Comparison of ENCODE assay signal across 11 mouse cellular contexts in the genomic region with DNA sequence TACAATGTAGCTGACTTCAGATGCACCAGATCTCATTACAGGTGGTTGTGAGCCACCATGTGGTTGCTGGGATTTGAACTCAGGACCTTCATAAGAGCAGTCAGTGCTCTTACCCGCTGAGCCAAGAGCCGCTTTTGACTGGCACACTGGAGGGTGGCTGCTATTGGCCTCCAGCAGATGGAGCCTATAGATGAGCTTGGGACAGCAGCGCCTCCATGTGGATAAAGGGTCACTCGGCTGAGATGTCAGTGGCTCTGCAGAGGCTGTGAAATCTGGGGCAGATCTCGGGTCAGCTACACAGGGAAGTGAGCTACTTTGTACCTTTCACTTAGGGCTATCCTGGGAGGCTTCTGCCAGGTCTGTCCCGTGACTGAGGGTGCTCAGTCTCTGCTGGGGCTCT. TPM values are rescaled to one million over a fixed set of nuclear protein-coding genes. Genes with fewer than 3 reads are reported as not detected.
DNase-seq lines count a peak whose midpoint lies in the region; ATAC-seq and TF ChIP-seq lines count a peak whose summit lies in the region.
"Had no signal": no experiment of that assay in that cellular context is flagged by ENCODE, and none has a peak within 500 bp of the region (broad histone marks: within the 10 kb centered on the region; RNA-seq: fewer than 3 reads in every experiment).

No protein-coding gene starts in this region.

- H3K9ac ChIP-seq in liver, embryonic 14.5 days (replicated peaks) = no peak overlapping the region
- H3K9ac ChIP-seq: lung, embryonic 15.5 days had no signal

- 18% methylated on average over 6 of the region's 6 CpGs for WGBS in liver, embryonic 14.5 days (ENCODE audit: insufficient replicate concordance)

- no peaks in the 10 kb centered on the region for H3K36me3 ChIP-seq in liver, embryonic 14.5 days (replicated peaks; ENCODE audit: control insufficient read depth, insufficient read depth, low read depth)

- ATAC-seq in liver, embryonic 14.5 days (ENCODE audit: insufficient read depth) = no peak

- no peak overlapping the region for H3K27ac ChIP-seq in liver, embryonic 14.5 days
- H3K27ac ChIP-seq: lung, embryonic 15.5 days had no signal

- H3K27me3 ChIP-seq in liver, embryonic 14.5 days (ENCODE audit: control insufficient read depth, insufficient read depth, low read length) = no peaks in the 10 kb centered on the region
- H3K27me3 ChIP-seq: lung, embryonic 15.5 days had no signal

- no peaks in the 10 kb centered on the region for H3K9me3 ChIP-seq in liver, embryonic 14.5 days (ENCODE audit: control insufficient read depth, low read length)
- H3K9me3 ChIP-seq: lung, embryonic 15.5 days had no signal

- TF ChIP-seq EP300 in liver, embryonic 14.5 days (IDR thresholded peaks at IDR 0.05; ENCODE audit: low read depth) = no peak

- no peak overlapping the region for H3K4me2 ChIP-seq in liver, embryonic 14.5 days (ENCODE audit: low read depth)
- H3K4me2 ChIP-seq: lung, embryonic 15.5 days had no signal

- intact Hi-C loops in gastrocnemius, postnatal 14 days (cut with DNase I; ENCODE audit: low total_unique reads) = no loop called here

- peak; percentile 74 for TF ChIP-seq CTCF in liver, embryonic 14.5 days (IDR thresholded peaks at IDR 0.05; ENCODE audit: low read depth)

- peaks cover 6 to 7% of the 10 kb centered on the region in 2 experiments; a peak in 2 of 4 replicates for H3K4me1 ChIP-seq in liver, embryonic 14.5 days (replicated peaks; ENCODE audit: control insufficient read depth in 2 of 2, insufficient read depth in 2 of 2, low read length in 1 of 2)
- H3K4me1 ChIP-seq: lung, embryonic 15.5 days had no signal

- H3K4me3 ChIP-seq in liver, embryonic 14.5 days (ENCODE audit: insufficient read depth in 1 of 2, low read depth in 2 of 2, low read length in 2 of 2) = no peak overlapping the region
- H3K4me3 ChIP-seq: lung, embryonic 15.5 days had no signal

- DNase-seq in kidney, postnatal 10 days = peak; percentile 48
- no peak for DNase-seq in kidney, adult 8-10 months
- DNase-seq in ES-CJ7 (ENCODE audit: low read depth, low spot score) (peak; percentile 88), ZHBTc4 (ENCODE audit: low read depth, low spot score) (peak; percentile 87)
- peak in 1 of 3 experiments; percentile 20 for DNase-seq in liver, embryonic 14.5 days (ENCODE audit: low read depth in 3 of 3, low spot score in 3 of 3)
- no peak for DNase-seq in gastrocnemius, postnatal 14 days
- DNase-seq in gastrocnemius, adult 8-10 months (ENCODE audit: low spot score in 2 of 2) = no peak
- no peak for DNase-seq in c-Kit-positive CD71-positive TER-119-positive erythroid progenitor cells, embryonic 14.5 days (ENCODE audit: low spot score)
- DNase-seq: cerebellum, adult 9-10 months; right cerebral cortex, postnatal 25 days had no signal

RNA-seq across cellular contexts. Expression of gene Capn11, which starts 3.3 kb away (rescaled TPM):
- polyA plus RNA-seq in liver, embryonic 14.5 days (2012; rRNA removed) = not detected in 2 replicates
- not detected in 2 replicates for polyA plus RNA-seq in liver, embryonic 14.5 days (2014; fragmentation: Nextera tagmentation; extraction: Ambion mirVana)
- total RNA-seq in gastrocnemius, postnatal 14 days (2021) = under 1 TPM; 0.10 to 0.13 TPM
- under 1 TPM; 0.15 to 0.51 (median 0.33) TPM for total RNA-seq in gastrocnemius, adult 8-10 months (2022)

RNA-seq across cellular contexts. Expression of gene Mrpl14, which starts 30.3 kb away (rescaled TPM):
- 60.8 and 82.6 TPM in 2 replicates for polyA plus RNA-seq in liver, embryonic 14.5 days (2012; rRNA removed)
- 142 and 148 TPM in 2 replicates for polyA plus RNA-seq in liver, embryonic 14.5 days (2014; fragmentation: Nextera tagmentation; extraction: Ambion mirVana)
- total RNA-seq in gastrocnemius, postnatal 14 days (2021) = 10 to 100 TPM; 83.3 to 86.3 TPM
- total RNA-seq in gastrocnemius, adult 8-10 months (2022) = 100 to 1,000 TPM; 105 to 141 (median 132) TPM

RNA-seq across cellular contexts. Expression of gene Tmem63b, which starts 30.9 kb away (rescaled TPM):
- polyA plus RNA-seq in liver, embryonic 14.5 days (2012; rRNA removed) = 10.4 and 11.0 TPM in 2 replicates
- 4.1 and 5.4 TPM in 2 replicates for polyA plus RNA-seq in liver, embryonic 14.5 days (2014; fragmentation: Nextera tagmentation; extraction: Ambion mirVana)
- 10 to 100 TPM; 52.9 to 57.0 TPM for total RNA-seq in gastrocnemius, postnatal 14 days (2021)
- 10 to 100 TPM; 65.5 to 74.0 (median 68.3) TPM for total RNA-seq in gastrocnemius, adult 8-10 months (2022)

RNA-seq across cellular contexts. Expression of gene Mymx, which starts 53.9 kb away (rescaled TPM):
- 0.10 TPM in 1 of 2 replicates, not detected in the other for polyA plus RNA-seq in liver, embryonic 14.5 days (2012; rRNA removed)
- not detected in 2 replicates for polyA plus RNA-seq in liver, embryonic 14.5 days (2014; fragmentation: Nextera tagmentation; extraction: Ambion mirVana)
- 1 to 10 TPM; 6.2 to 7.3 TPM for total RNA-seq in gastrocnemius, postnatal 14 days (2021)
- total RNA-seq in gastrocnemius, adult 8-10 months (2022) = not detected

RNA-seq across cellular contexts. Expression of gene Slc29a1, which starts 56.4 kb away (rescaled TPM):
- 152 and 218 TPM in 2 replicates for polyA plus RNA-seq in liver, embryonic 14.5 days (2012; rRNA removed)
- 177 and 188 TPM in 2 replicates for polyA plus RNA-seq in liver, embryonic 14.5 days (2014; fragmentation: Nextera tagmentation; extraction: Ambion mirVana)
- total RNA-seq in gastrocnemius, postnatal 14 days (2021) = 10 to 100 TPM; 59.2 to 71.6 TPM
- 10 to 100 TPM; 26.6 to 31.2 (median 27.2) TPM for total RNA-seq in gastrocnemius, adult 8-10 months (2022)

Comparison
In these comparisons a context has a peak if more than half of its experiments do, and no peak if none do; other contexts are left out.
1. DNase-seq: peak in kidney, postnatal 10 days (single experiment), ES-CJ7 (single experiment) and ZHBTc4 (single experiment); none in kidney, adult 8-10 months (0 of 2), gastrocnemius, postnatal 14 days (single experiment), gastrocnemius, adult 8-10 months (0 of 2) and c-Kit-positive CD71-positive TER-119-positive erythroid progenitor cells, embryonic 14.5 days (single experiment).